Mouse (Mus musculus): ENCODE results near the gene Snai1. TPM values are rescaled to one million over a fixed set of nuclear protein-coding genes. Genes with fewer than 3 reads are reported as not detected.

Gene Snai1
- total and polyA plus RNA-seq, 3 experiments: 0.19 to 0.74 TPM; not detected in 1

DNA sequence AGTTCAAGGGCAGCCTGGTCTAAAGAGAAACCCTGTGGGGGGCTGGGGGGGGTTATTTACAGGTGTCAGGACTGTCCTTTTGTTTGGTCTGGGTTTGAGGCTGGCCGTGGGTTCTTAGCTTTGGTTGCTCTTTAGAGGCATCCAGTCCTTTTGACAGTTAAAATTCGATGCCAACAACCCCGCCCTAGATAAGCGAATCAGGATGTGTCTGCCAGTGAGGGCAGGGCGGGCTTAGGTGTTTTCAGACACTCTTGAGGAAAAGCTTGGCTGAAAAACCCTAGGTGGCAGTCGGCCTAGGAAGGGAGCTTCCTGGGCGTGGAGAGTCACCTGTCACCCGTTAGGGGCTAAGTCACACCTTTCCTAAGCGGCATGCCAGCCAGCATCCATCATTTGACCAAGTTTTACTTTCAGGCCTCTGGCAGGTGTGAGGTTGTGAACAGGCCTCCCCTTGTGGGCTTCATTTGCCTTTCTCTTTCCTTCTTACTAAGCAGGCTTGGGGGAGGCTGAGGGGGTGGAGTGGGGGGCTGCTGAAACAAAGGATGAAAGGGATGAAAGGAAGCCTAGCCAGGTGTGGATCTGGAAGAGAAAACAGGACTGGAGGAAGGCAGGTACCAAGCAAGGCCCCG lies 1.6 kb upstream of the Snai1 start:
- Histone ChIP-seq H3K36me3 (ENCODE audit: control insufficient read depth in 1 of 2, insufficient read depth in 2 of 2, low read length in 2 of 2) (peaks cover 0 to 19% of the 10 kb centered on the region in 2 experiments; a peak in 2 of 4 replicates), H3K27me3 (ENCODE audit: control insufficient read depth in 1 of 2, insufficient read depth in 2 of 2, low read length in 2 of 2) (no peaks in the 10 kb centered on the region), H3K9ac (ENCODE audit: control insufficient read depth, low read depth, low read length, poor library complexity, severe bottlenecking) (peak overlapping the region; percentile 20; the same call in 1 of the 2 replicates), H3K79me2 (ENCODE audit: control insufficient read depth, insufficient read depth, low read length, poor library complexity) (no peaks in the 10 kb centered on the region; the same call in 1 of the 2 replicates), H3K4me3 (ENCODE audit: control insufficient read depth in 1 of 2, insufficient read depth in 1 of 2, low read depth in 2 of 2, low read length in 2 of 2) (peak overlapping the region in 1 of 2 experiments; percentile 19; a peak in 1 of 4 replicates), H3K9me3 (replicated peaks; ENCODE audit: insufficient read depth, low read length) (no peaks in the 10 kb centered on the region), H3K4me1 (ENCODE audit: control insufficient read depth in 1 of 2, insufficient read depth in 2 of 2, low read length in 2 of 2) (peaks cover 14 to 20% of the 10 kb centered on the region in 2 experiments), H3K27ac (ENCODE audit: control insufficient read depth, low read depth, low read length) (no peak overlapping the region)
- DNase-seq (ENCODE audit: low read depth, low spot score): peak; percentile 46
- peak; percentile 62; the same call in 1 of the 2 replicates for TF ChIP-seq MXI1 (IDR thresholded peaks at IDR 0.05; ENCODE audit: low read depth, low read length)
- TF ChIP-seq RAD21 (IDR thresholded peaks at IDR 0.05; ENCODE audit: low read depth, low read length): no peak
- TF ChIP-seq MAFK (IDR thresholded peaks at IDR 0.05; ENCODE audit: borderline replicate concordance, low read depth, low read length): no peak
- TF ChIP-seq BHLHE40 (IDR thresholded peaks at IDR 0.05; ENCODE audit: borderline replicate concordance, low read depth, low read length): no peak
- TF ChIP-seq GABPA (IDR thresholded peaks at IDR 0.05; ENCODE audit: low read depth, low read length): no peak
- TF ChIP-seq ZC3H11A (IDR thresholded peaks at IDR 0.05; ENCODE audit: low read depth, low read length): no peak
- no peak for TF ChIP-seq E2F4 (IDR thresholded peaks at IDR 0.05; ENCODE audit: borderline replicate concordance, low read depth, low read length)
- TF ChIP-seq HCFC1 (IDR thresholded peaks at IDR 0.05; ENCODE audit: low read depth, low read length): no peak; the same call in 1 of the 2 replicates
- TF ChIP-seq USF1 (IDR thresholded peaks at IDR 0.05; ENCODE audit: low read depth, low read length): 0 out of 2 replicates have a peak, but pooled peaks have one; percentile 27
- TF ChIP-seq KAT2A (conservative IDR thresholded peaks at IDR 0.05; ENCODE audit: low read depth, low read length): no peak
- TF ChIP-seq SIN3A (IDR thresholded peaks at IDR 0.05; ENCODE audit: low read length): peak; percentile 67; the same call in 1 of the 2 replicates
- TF ChIP-seq CTCF (IDR thresholded peaks at IDR 0.05 in 2 of 3, conservative IDR thresholded peaks at IDR 0.05 in 1 of 3; ENCODE audit: control insufficient read depth in 1 of 3, insufficient read depth in 1 of 3, low read depth in 2 of 3, low read length in 3 of 3, poor library complexity in 1 of 3, severe bottlenecking in 1 of 3): no peak
- no peak for TF ChIP-seq MYC (IDR thresholded peaks at IDR 0.05; ENCODE audit: low read depth, low read length)
- TF ChIP-seq ELF1 (IDR thresholded peaks at IDR 0.05; ENCODE audit: low read depth, low read length): peak; percentile 36; the same call in 1 of the 2 replicates
- TF ChIP-seq NRF1 (IDR thresholded peaks at IDR 0.05; ENCODE audit: insufficient read depth, low read depth, low read length, poor library complexity, severe bottlenecking): no peak
- peak; percentile 32 to 76; a peak in 3 of 4 replicates for TF ChIP-seq EP300 (IDR thresholded peaks at IDR 0.05; ENCODE audit: low read depth in 1 of 2, low read length in 2 of 2)
- no peak for TF ChIP-seq USF2 (IDR thresholded peaks at IDR 0.05; ENCODE audit: borderline replicate concordance in 1 of 2, insufficient read depth in 1 of 2, low read depth in 1 of 2, low read length in 2 of 2)
- TF ChIP-seq POLR2AphosphoS2 (IDR thresholded peaks at IDR 0.05; ENCODE audit: low read length): no peak
- TF ChIP-seq ZNF384 (IDR thresholded peaks at IDR 0.05; ENCODE audit: low read depth, low read length): no peak
- peak; percentile 51; the same call in 1 of the 2 replicates for TF ChIP-seq ETS1 (IDR thresholded peaks at IDR 0.05; ENCODE audit: low read depth, low read length)
- TF ChIP-seq TCF12 (IDR thresholded peaks at IDR 0.05; ENCODE audit: low read depth, low read length): 0 out of 2 replicates have a peak, but pooled peaks have one; percentile 44
- TF ChIP-seq MAZ (IDR thresholded peaks at IDR 0.05; ENCODE audit: low read depth, low read length): no peak
- TF ChIP-seq CHD2 (IDR thresholded peaks at IDR 0.05; ENCODE audit: low read length): no peak
- 0 out of 2 replicates have a peak, but pooled peaks have one; percentile 42 for TF ChIP-seq GATA1 (IDR thresholded peaks at IDR 0.05; ENCODE audit: low read depth, low read length)
- peak; percentile 72 for TF ChIP-seq MYB (IDR thresholded peaks at IDR 0.05; ENCODE audit: low read depth, low read length)
- TF ChIP-seq ZMIZ1 (IDR thresholded peaks at IDR 0.05; ENCODE audit: low read depth, low read length): no peak
- TF ChIP-seq MEF2A (IDR thresholded peaks at IDR 0.05; ENCODE audit: extremely low read depth, insufficient replicate concordance, low read depth, low read length, poor library complexity, severe bottlenecking): no peak
- TF ChIP-seq SMC3 (IDR thresholded peaks at IDR 0.05; ENCODE audit: low read depth, low read length): no peak
- TF ChIP-seq MAX (IDR thresholded peaks at IDR 0.05; ENCODE audit: low read length): no peak
- TF ChIP-seq POLR2AphosphoS5 (IDR thresholded peaks at IDR 0.05; ENCODE audit: borderline replicate concordance, low read depth, low read length): no peak
- no peak for TF ChIP-seq UBTF (IDR thresholded peaks at IDR 0.05; ENCODE audit: borderline replicate concordance, insufficient read depth, low read depth, low read length)
- no peak for TF ChIP-seq ZKSCAN1 (IDR thresholded peaks at IDR 0.05; ENCODE audit: low read depth, low read length)
- TF ChIP-seq CHD1 (IDR thresholded peaks at IDR 0.05; ENCODE audit: low read depth, low read length): no peak
- no peak for TF ChIP-seq JUND (IDR thresholded peaks at IDR 0.05; ENCODE audit: low read depth, low read length)
- 0 out of 2 replicates have a peak, but pooled peaks have one; percentile 28 for TF ChIP-seq NELFE (IDR thresholded peaks at IDR 0.05; ENCODE audit: low read depth, low read length)
- no peak for TF ChIP-seq POLR2A (IDR thresholded peaks at IDR 0.05; ENCODE audit: control insufficient read depth in 1 of 2, insufficient read depth in 1 of 2, low read depth in 1 of 2, low read length in 2 of 2, poor library complexity in 1 of 2)
